Mouse (Mus musculus): ENCODE data around the gene Ncoa3.

- TF ChIP-seq CTCF (IDR thresholded peaks at IDR 0.05; ENCODE audit: low read depth) (no peak), EP300 (IDR thresholded peaks at IDR 0.05; ENCODE audit: low read depth) (no peak)
Measured at GRCm38 (mm10) chr2:165970767-165971166, 21.7 kb upstream of the Ncoa3 start.
